Mouse (Mus musculus) midbrain, embryonic 16.5 days (tissue): ENCODE measurements around the gene Phf21a. TPM values are rescaled to one million over a fixed set of nuclear protein-coding genes. Genes with fewer than 3 reads are reported as not detected.

Experiments
- ATAC-seq: fragments of 200-750 bp; cut with Nextera tagmentation; 2 replicates; pipeline ENCODE4 v1.8.0; 2017; ENCODE audit warnings: moderate TSS enrichment
- H3K27ac ChIP-seq: fragments of 300-500 bp; sonication (generic); 2 replicates; pipeline ENCODE4 v1.5.1; 2014; ENCODE audit warnings: mild to moderate bottlenecking, low read length, mixed read lengths
- H3K27me3 ChIP-seq: fragments of 300-500 bp; sonication (generic); 2 replicates; pipeline ENCODE4 v1.6.1; 2014; ENCODE audit warnings: low read depth, low read length, mixed read lengths; ENCODE audit not compliant: control insufficient read depth, insufficient read depth
- H3K36me3 ChIP-seq: fragments of 300-500 bp; sonication (generic); 2 replicates; pipeline ENCODE4 v1.6.1; 2014; ENCODE audit warnings: mild to moderate bottlenecking, low read length, moderate library complexity, mixed read lengths; ENCODE audit not compliant: control insufficient read depth, insufficient read depth
- H3K4me1 ChIP-seq: fragments of 300-500 bp; sonication (generic); 2 replicates; pipeline ENCODE4 v1.6.1; 2014; ENCODE audit warnings: mild to moderate bottlenecking, low read length, mixed read lengths; ENCODE audit not compliant: control insufficient read depth, insufficient read depth
- H3K4me2 ChIP-seq: fragments of 300-500 bp; sonication (generic); 2 replicates; pipeline ENCODE4 v1.6.1; 2014; ENCODE audit warnings: mild to moderate bottlenecking, low read length, mixed read lengths
- H3K4me3 ChIP-seq: fragments of 300-500 bp; sonication (generic); 2 replicates; pipeline ENCODE4 v1.5.1; 2014; ENCODE audit warnings: low read depth, mild to moderate bottlenecking, low read length, moderate library complexity, mixed read lengths
- H3K9ac ChIP-seq: fragments of 300-500 bp; sonication (generic); 2 replicates; pipeline ENCODE4 v1.6.1; 2014; ENCODE audit warnings: low read depth, low read length, mixed read lengths
- H3K9me3 ChIP-seq: fragments of 300-500 bp; sonication (generic); replicated peaks from 2 replicates; pipeline ENCODE4 v1.6.1; 2014; ENCODE audit warnings: mild to moderate bottlenecking, low read length, mixed read lengths; ENCODE audit not compliant: control insufficient read depth, poor library complexity, severe bottlenecking
- WGBS: fragments of 180-500 bp; shearing (Covaris S2); extraction: QIAGEN DNeasy Blood & Tissue Kit; methylation state at CpG from one replicate; pipeline ENCODE4 v1.1.7; 2014; 5-methylcytosine and 5-hydroxymethylcytosine counted together
- polyA plus RNA-seq: library from polyadenylated mRNA; unstranded; fragments of >200 nt; fragmentation: Nextera tagmentation; extraction: Ambion mirVana; gene quantifications from 2 replicates; pipeline ENCODE4 v1.2.1, GENCODE M21; 2015

The Phf21a gene
- polyA plus RNA-seq, 1 experiment from 2014 or later: 33.6 TPM

- ATAC-seq: peak; percentile 56; the same call in 1 of the 2 replicates
- H3K27ac ChIP-seq: 0 out of 2 replicates have a peak overlapping the region, but pooled peaks have one; percentile 4
Measured at GRCm38 (mm10) chr2:92299896-92300295, 207.0 kb downstream of the Phf21a start.

GRCm38 (mm10) chr2:92301849-92302607 is 209.1 kb downstream of the Phf21a start:
- Histone ChIP-seq H3K36me3 (no peaks in the 10 kb centered on the region), H3K9me3 (no peaks in the 10 kb centered on the region), H3K27me3 (no peaks in the 10 kb centered on the region), H3K9ac (no peak overlapping the region), H3K4me1 (peaks cover 14% of the 10 kb centered on the region), H3K4me2 (no peak overlapping the region), H3K27ac (peak overlapping the region; percentile 33; the same call in 1 of the 2 replicates), H3K4me3 (no peak overlapping the region)
- ATAC-seq: no peak
- WGBS: 16% methylated on average over 5 of the region's 5 CpGs

More at GRCm38 (mm10) chr2:92299896-92300295, 207.0 kb downstream of the Phf21a start:
- Histone ChIP-seq H3K9me3 (no peaks in the 10 kb centered on the region), H3K36me3 (no peaks in the 10 kb centered on the region), H3K9ac (0 out of 2 replicates have a peak overlapping the region, but pooled peaks have one; percentile 22), H3K27me3 (no peaks in the 10 kb centered on the region), H3K4me2 (peak overlapping the region; percentile 47), H3K4me3 (peak overlapping the region; percentile 26), H3K4me1 (peaks cover 13% of the 10 kb centered on the region; the same call in 1 of the 2 replicates)
- 21% methylated on average over 10 of the region's 10 CpGs for WGBS

- Histone ChIP-seq H3K4me1 (peaks cover 2% of the 10 kb centered on the region; the same call in 1 of the 2 replicates), H3K4me2 (no peak overlapping the region), H3K9ac (no peak overlapping the region), H3K27me3 (no peaks in the 10 kb centered on the region), H3K4me3 (no peak overlapping the region), H3K36me3 (no peaks in the 10 kb centered on the region), H3K27ac (no peak overlapping the region), H3K9me3 (no peaks in the 10 kb centered on the region)
- ATAC-seq: no peak
- WGBS: 94% methylated on average over 4 of the region's 4 CpGs
Measured at GRCm38 (mm10) chr2:92312542-92312941, 219.6 kb downstream of the Phf21a start.

GRCm38 (mm10) chr2:92314031-92314430 is 221.1 kb downstream of the Phf21a start:
- H3K9me3 ChIP-seq: no peaks in the 10 kb centered on the region
- ATAC-seq: no peak
- H3K27me3 ChIP-seq: no peaks in the 10 kb centered on the region
- H3K36me3 ChIP-seq: no peaks in the 10 kb centered on the region
- H3K4me3 ChIP-seq: no peak overlapping the region
- no peak overlapping the region for H3K4me2 ChIP-seq
- H3K9ac ChIP-seq: no peak overlapping the region
- H3K4me1 ChIP-seq: peaks cover 2% of the 10 kb centered on the region; the same call in 1 of the 2 replicates
- 86% methylated on average over 1 of the region's 1 CpGs for WGBS
- no peak overlapping the region for H3K27ac ChIP-seq

GRCm38 (mm10) chr2:92316652-92317051 is 223.7 kb downstream of the Phf21a start:
- Histone ChIP-seq H3K4me1 (peaks cover 2% of the 10 kb centered on the region; the same call in 1 of the 2 replicates), H3K36me3 (no peaks in the 10 kb centered on the region), H3K9ac (no peak overlapping the region), H3K9me3 (no peaks in the 10 kb centered on the region), H3K4me2 (no peak overlapping the region), H3K27ac (no peak overlapping the region), H3K27me3 (no peaks in the 10 kb centered on the region), H3K4me3 (no peak overlapping the region)
- ATAC-seq: no peak
- 72% methylated on average over 3 of the region's 3 CpGs for WGBS

- ATAC-seq: no peak
- Histone ChIP-seq H3K27me3 (no peaks in the 10 kb centered on the region), H3K9me3 (no peaks in the 10 kb centered on the region), H3K4me2 (no peak overlapping the region), H3K4me3 (no peak overlapping the region), H3K9ac (no peak overlapping the region), H3K27ac (no peak overlapping the region), H3K36me3 (no peaks in the 10 kb centered on the region), H3K4me1 (peaks cover 2% of the 10 kb centered on the region; the same call in 1 of the 2 replicates)
- WGBS: 89% methylated on average over 5 of the region's 5 CpGs
Measured at GRCm38 (mm10) chr2:92317228-92317627, 224.3 kb downstream of the Phf21a start.

GRCm38 (mm10) chr2:92322669-92323068 is 229.8 kb downstream of the Phf21a start:
- Histone ChIP-seq H3K27ac (no peak overlapping the region), H3K27me3 (no peaks in the 10 kb centered on the region), H3K4me2 (no peak overlapping the region), H3K36me3 (peaks cover 3% of the 10 kb centered on the region; the same call in 1 of the 2 replicates), H3K4me3 (no peak overlapping the region), H3K4me1 (no peaks in the 10 kb centered on the region), H3K9ac (no peak overlapping the region), H3K9me3 (no peaks in the 10 kb centered on the region)
- WGBS: 99% methylated on average over 2 of the region's 2 CpGs
- ATAC-seq: no peak

GRCm38 (mm10) chr2:92325676-92326075 is 232.8 kb downstream of the Phf21a start:
- H3K9ac ChIP-seq: no peak overlapping the region

GRCm38 (mm10) chr2:92326221-92326620 is 233.3 kb downstream of the Phf21a start:
- Histone ChIP-seq H3K4me3 (no peak overlapping the region), H3K9ac (no peak overlapping the region), H3K27me3 (no peaks in the 10 kb centered on the region), H3K27ac (no peak overlapping the region), H3K36me3 (peaks cover 6% of the 10 kb centered on the region), H3K4me2 (no peak overlapping the region), H3K9me3 (no peaks in the 10 kb centered on the region), H3K4me1 (no peaks in the 10 kb centered on the region)
- no peak for ATAC-seq
- WGBS: 87% methylated on average over 1 of the region's 1 CpGs

More at GRCm38 (mm10) chr2:92325676-92326075, 232.8 kb downstream of the Phf21a start:
- H3K27ac ChIP-seq: no peak overlapping the region
- H3K4me2 ChIP-seq: no peak overlapping the region
- no peaks in the 10 kb centered on the region for H3K9me3 ChIP-seq
- H3K36me3 ChIP-seq: peaks cover 6% of the 10 kb centered on the region
- WGBS: 89% methylated on average over 7 of the region's 7 CpGs
- ATAC-seq: no peak
- no peaks in the 10 kb centered on the region for H3K4me1 ChIP-seq
- no peaks in the 10 kb centered on the region for H3K27me3 ChIP-seq
- H3K4me3 ChIP-seq: no peak overlapping the region
